Mouse (Mus musculus) kidney, adult 11 months (tissue): ENCODE data around the gene Dnajb14.
"Not testable (repeated sequence)": the region's sequence is repeated elsewhere in the genome, so short reads cannot be mapped to it uniquely, and the experiment has no call there.

ENCODE experiments used
- DNase-seq: peaks from one replicate; pipeline ENCODE4 v3.0.0; 2022

The Dnajb14 gene

GRCm38 (mm10) chr3:137955560-137956081 lies 88.1 kb downstream of the Dnajb14 start:
- DNase-seq: no peak

GRCm38 (mm10) chr3:137957864-137958263 lies 90.4 kb downstream of the Dnajb14 start:
- no peak for DNase-seq

GRCm38 (mm10) chr3:137958352-137958751 lies 90.9 kb downstream of the Dnajb14 start:
- no peak for DNase-seq

GRCm38 (mm10) chr3:137959456-137959855 lies 92.0 kb downstream of the Dnajb14 start:
- DNase-seq: no peak

- DNase-seq: no peak
Measured at GRCm38 (mm10) chr3:137961736-137962385, 94.4 kb downstream of the Dnajb14 start.

- DNase-seq: no peak
Measured at GRCm38 (mm10) chr3:137963508-137963907, 96.0 kb downstream of the Dnajb14 start.

GRCm38 (mm10) chr3:137964014-137964413 lies 96.5 kb downstream of the Dnajb14 start:
- DNase-seq: not testable (repeated sequence)
